Mouse (Mus musculus): ENCODE results near the gene Rhcg. TPM values are rescaled to one million over a fixed set of nuclear protein-coding genes. Genes with fewer than 3 reads are reported as not detected.

Rhcg gene
- polyA plus RNA-seq, 1 experiment from 2014 or later = 0.20 TPM

GRCm38 (mm10) chr7:79568212-79568611, 49.2 kb downstream of the Rhcg start:
- Histone ChIP-seq H3K27ac (ENCODE audit: low read length) (no peak overlapping the region), H3K9me3 (ENCODE audit: control insufficient read depth, low read length) (no peaks in the 10 kb centered on the region), H3K27me3 (replicated peaks; ENCODE audit: control insufficient read depth, insufficient read depth, low read length) (peaks cover 18% of the 10 kb centered on the region), H3K4me1 (ENCODE audit: control insufficient read depth, insufficient read depth, low read length) (no peaks in the 10 kb centered on the region), H3K4me3 (ENCODE audit: low read length) (no peak overlapping the region), H3K9ac (ENCODE audit: low read depth, low read length) (no peak overlapping the region), H3K36me3 (ENCODE audit: control insufficient read depth, insufficient read depth, low read length) (no peaks in the 10 kb centered on the region), H3K4me2 (ENCODE audit: low read depth, low read length) (no peak overlapping the region)
- no peak for ATAC-seq
- WGBS = 67% methylated on average over 6 of the region's 6 CpGs

GRCm38 (mm10) chr7:79563675-79564074, 53.8 kb downstream of the Rhcg start:
- H3K9ac ChIP-seq (ENCODE audit: low read depth, low read length) = no peak overlapping the region
- H3K4me1 ChIP-seq (ENCODE audit: control insufficient read depth, insufficient read depth, low read length) = no peaks in the 10 kb centered on the region
- H3K4me2 ChIP-seq (ENCODE audit: low read depth, low read length) = no peak overlapping the region
- no peak overlapping the region for H3K4me3 ChIP-seq (ENCODE audit: low read length)
- H3K9me3 ChIP-seq (ENCODE audit: control insufficient read depth, low read length) = no peaks in the 10 kb centered on the region
- H3K27ac ChIP-seq (ENCODE audit: low read length) = no peak overlapping the region
- no peak for ATAC-seq
- WGBS = 22% methylated on average over 13 of the region's 13 CpGs
- H3K36me3 ChIP-seq (ENCODE audit: control insufficient read depth, insufficient read depth, low read length) = no peaks in the 10 kb centered on the region
- H3K27me3 ChIP-seq (replicated peaks; ENCODE audit: control insufficient read depth, insufficient read depth, low read length) = peaks cover 22% of the 10 kb centered on the region

- Histone ChIP-seq H3K27me3 (replicated peaks; ENCODE audit: control insufficient read depth, insufficient read depth, low read length) (peaks cover 27% of the 10 kb centered on the region), H3K4me1 (ENCODE audit: control insufficient read depth, insufficient read depth, low read length) (no peaks in the 10 kb centered on the region), H3K27ac (ENCODE audit: low read length) (no peak overlapping the region), H3K9ac (ENCODE audit: low read depth, low read length) (no peak overlapping the region), H3K4me2 (ENCODE audit: low read depth, low read length) (no peak overlapping the region), H3K36me3 (ENCODE audit: control insufficient read depth, insufficient read depth, low read length) (no peaks in the 10 kb centered on the region), H3K9me3 (ENCODE audit: control insufficient read depth, low read length) (no peaks in the 10 kb centered on the region), H3K4me3 (ENCODE audit: low read length) (no peak overlapping the region)
- WGBS = 40% methylated on average over 5 of the region's 5 CpGs
- no peak for ATAC-seq
Observed at GRCm38 (mm10) chr7:79562385-79562784, 55.1 kb downstream of the Rhcg start.

GRCm38 (mm10) chr7:79558698-79559097, 58.8 kb downstream of the Rhcg start:
- no peaks in the 10 kb centered on the region for H3K9me3 ChIP-seq (ENCODE audit: control insufficient read depth, low read length)
- no peak overlapping the region for H3K9ac ChIP-seq (ENCODE audit: low read depth, low read length)
- 82% methylated on average over 1 of the region's 1 CpGs for WGBS
- no peak overlapping the region for H3K4me2 ChIP-seq (ENCODE audit: low read depth, low read length)
- H3K36me3 ChIP-seq (ENCODE audit: control insufficient read depth, insufficient read depth, low read length) = no peaks in the 10 kb centered on the region
- H3K27me3 ChIP-seq (replicated peaks; ENCODE audit: control insufficient read depth, insufficient read depth, low read length) = peaks cover 48% of the 10 kb centered on the region
- H3K4me1 ChIP-seq (ENCODE audit: control insufficient read depth, insufficient read depth, low read length) = no peaks in the 10 kb centered on the region
- H3K4me3 ChIP-seq (ENCODE audit: low read length) = no peak overlapping the region
- H3K27ac ChIP-seq (ENCODE audit: low read length) = no peak overlapping the region
- no peak for ATAC-seq

GRCm38 (mm10) chr7:79557728-79558221, 59.7 kb downstream of the Rhcg start:
- no peak overlapping the region for H3K9ac ChIP-seq (ENCODE audit: low read depth, low read length)
- H3K4me1 ChIP-seq (ENCODE audit: control insufficient read depth, insufficient read depth, low read length) = no peaks in the 10 kb centered on the region
- no peaks in the 10 kb centered on the region for H3K9me3 ChIP-seq (ENCODE audit: control insufficient read depth, low read length)
- peaks cover 54% of the 10 kb centered on the region for H3K27me3 ChIP-seq (replicated peaks; ENCODE audit: control insufficient read depth, insufficient read depth, low read length)
- no peaks in the 10 kb centered on the region for H3K36me3 ChIP-seq (ENCODE audit: control insufficient read depth, insufficient read depth, low read length)
- H3K4me3 ChIP-seq (ENCODE audit: low read length) = no peak overlapping the region
- ATAC-seq = no peak
- 13% methylated on average over 8 of the region's 8 CpGs for WGBS
- no peak overlapping the region for H3K27ac ChIP-seq (ENCODE audit: low read length)
- no peak overlapping the region for H3K4me2 ChIP-seq (ENCODE audit: low read depth, low read length)

GRCm38 (mm10) chr7:79555368-79556034, 62.0 kb downstream of the Rhcg start:
- ATAC-seq = no peak

GRCm38 (mm10) chr7:79552702-79553101, 64.8 kb downstream of the Rhcg start:
- H3K27me3 ChIP-seq (replicated peaks; ENCODE audit: control insufficient read depth, insufficient read depth, low read length) = peaks cover 68% of the 10 kb centered on the region
- H3K9ac ChIP-seq (ENCODE audit: low read depth, low read length) = no peak overlapping the region

More at GRCm38 (mm10) chr7:79555368-79556034, 62.0 kb downstream of the Rhcg start:
- Histone ChIP-seq H3K27ac (ENCODE audit: low read length) (no peak overlapping the region), H3K4me2 (ENCODE audit: low read depth, low read length) (no peak overlapping the region), H3K4me1 (ENCODE audit: control insufficient read depth, insufficient read depth, low read length) (no peaks in the 10 kb centered on the region), H3K9me3 (ENCODE audit: control insufficient read depth, low read length) (no peaks in the 10 kb centered on the region), H3K9ac (ENCODE audit: low read depth, low read length) (no peak overlapping the region), H3K27me3 (replicated peaks; ENCODE audit: control insufficient read depth, insufficient read depth, low read length) (peaks cover 48% of the 10 kb centered on the region), H3K36me3 (ENCODE audit: control insufficient read depth, insufficient read depth, low read length) (no peaks in the 10 kb centered on the region), H3K4me3 (ENCODE audit: low read length) (no peak overlapping the region)
- 2% methylated on average over 25 of the region's 25 CpGs for WGBS

GRCm38 (mm10) chr7:79548893-79549555, 68.4 kb downstream of the Rhcg start:
- Histone ChIP-seq H3K27ac (ENCODE audit: low read length) (no peak overlapping the region), H3K9ac (ENCODE audit: low read depth, low read length) (no peak overlapping the region), H3K4me1 (ENCODE audit: control insufficient read depth, insufficient read depth, low read length) (no peaks in the 10 kb centered on the region), H3K9me3 (ENCODE audit: control insufficient read depth, low read length) (no peaks in the 10 kb centered on the region), H3K27me3 (replicated peaks; ENCODE audit: control insufficient read depth, insufficient read depth, low read length) (peaks cover 71% of the 10 kb centered on the region), H3K36me3 (ENCODE audit: control insufficient read depth, insufficient read depth, low read length) (no peaks in the 10 kb centered on the region), H3K4me2 (ENCODE audit: low read depth, low read length) (no peak overlapping the region), H3K4me3 (ENCODE audit: low read length) (no peak overlapping the region)
- 31% methylated on average over 12 of the region's 12 CpGs for WGBS
- ATAC-seq = no peak

More at GRCm38 (mm10) chr7:79552702-79553101, 64.8 kb downstream of the Rhcg start:
- Histone ChIP-seq H3K4me1 (ENCODE audit: control insufficient read depth, insufficient read depth, low read length) (no peaks in the 10 kb centered on the region), H3K27ac (ENCODE audit: low read length) (no peak overlapping the region), H3K9me3 (ENCODE audit: control insufficient read depth, low read length) (no peaks in the 10 kb centered on the region), H3K4me3 (ENCODE audit: low read length) (no peak overlapping the region), H3K4me2 (ENCODE audit: low read depth, low read length) (no peak overlapping the region), H3K36me3 (ENCODE audit: control insufficient read depth, insufficient read depth, low read length) (no peaks in the 10 kb centered on the region)
- ATAC-seq = no peak
- WGBS = 7% methylated on average over 10 of the region's 10 CpGs

GRCm38 (mm10) chr7:79547092-79547491, 70.4 kb downstream of the Rhcg start:
- WGBS = 2% methylated on average over 15 of the region's 15 CpGs
- ATAC-seq = no peak

More at GRCm38 (mm10) chr7:79547092-79547491, 70.4 kb downstream of the Rhcg start:
- no peaks in the 10 kb centered on the region for H3K9me3 ChIP-seq (ENCODE audit: control insufficient read depth, low read length)
- no peak overlapping the region for H3K4me2 ChIP-seq (ENCODE audit: low read depth, low read length)
- H3K27ac ChIP-seq (ENCODE audit: low read length) = no peak overlapping the region
- H3K27me3 ChIP-seq (replicated peaks; ENCODE audit: control insufficient read depth, insufficient read depth, low read length) = peaks cover 78% of the 10 kb centered on the region
- no peaks in the 10 kb centered on the region for H3K36me3 ChIP-seq (ENCODE audit: control insufficient read depth, insufficient read depth, low read length)
- no peak overlapping the region for H3K9ac ChIP-seq (ENCODE audit: low read depth, low read length)
- no peak overlapping the region for H3K4me3 ChIP-seq (ENCODE audit: low read length)
- H3K4me1 ChIP-seq (ENCODE audit: control insufficient read depth, insufficient read depth, low read length) = no peaks in the 10 kb centered on the region
